Mouse (Mus musculus): ENCODE measurements at regions not wholly inside any gene's neighbourhood (a gene's known extent, or its start where the extent isn't known, plus 50 kb on each side); places are given as distances from the start of the nearest gene placed in this dataset. TPM values are rescaled to one million over a fixed set of nuclear protein-coding genes. Genes with fewer than 3 reads are reported as not detected.

DNA sequence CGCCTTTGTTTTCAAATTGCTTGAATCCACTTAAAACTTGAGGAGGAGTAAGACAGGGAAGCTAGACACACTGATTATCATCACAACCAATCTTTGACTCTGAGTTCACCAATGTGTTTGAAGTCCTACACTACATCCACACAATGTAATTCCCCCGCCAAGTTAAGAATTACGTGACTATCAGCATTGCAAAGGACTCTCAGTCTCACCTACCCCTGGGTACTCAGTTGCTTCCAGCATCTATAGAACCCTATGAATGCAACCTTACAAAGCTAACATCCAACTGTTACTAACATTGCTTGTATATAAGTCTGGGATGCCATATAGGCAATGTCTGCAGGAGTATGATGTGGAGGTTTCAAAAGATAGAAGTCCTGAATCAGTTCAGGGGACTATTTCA is 60.8 kb upstream of the Dab2 start:
- Histone ChIP-seq H3K4me2 (ENCODE audit: low read depth) (no peak overlapping the region), H3K27me3 (ENCODE audit: control insufficient read depth, insufficient read depth, low read length) (no peaks in the 10 kb centered on the region), H3K4me3 (ENCODE audit: low read depth, low read length) (no peak overlapping the region), H3K9ac (ENCODE audit: low read length) (no peak overlapping the region), H3K27ac (ENCODE audit: low read depth, low read length) (no peak overlapping the region), H3K9me3 (ENCODE audit: control insufficient read depth, low read length) (no peaks in the 10 kb centered on the region), H3K36me3 (ENCODE audit: control insufficient read depth, insufficient read depth, low read length) (no peaks in the 10 kb centered on the region), H3K4me1 (ENCODE audit: control insufficient read depth, insufficient read depth, low read length) (no peaks in the 10 kb centered on the region)
- DNase-seq (ENCODE audit: low spot score): no peak
- 91% methylated on average over 3 of the region's 3 CpGs for WGBS
- ATAC-seq (ENCODE audit: insufficient read depth, low FRiP score, low TSS enrichment): no peak

DNA sequence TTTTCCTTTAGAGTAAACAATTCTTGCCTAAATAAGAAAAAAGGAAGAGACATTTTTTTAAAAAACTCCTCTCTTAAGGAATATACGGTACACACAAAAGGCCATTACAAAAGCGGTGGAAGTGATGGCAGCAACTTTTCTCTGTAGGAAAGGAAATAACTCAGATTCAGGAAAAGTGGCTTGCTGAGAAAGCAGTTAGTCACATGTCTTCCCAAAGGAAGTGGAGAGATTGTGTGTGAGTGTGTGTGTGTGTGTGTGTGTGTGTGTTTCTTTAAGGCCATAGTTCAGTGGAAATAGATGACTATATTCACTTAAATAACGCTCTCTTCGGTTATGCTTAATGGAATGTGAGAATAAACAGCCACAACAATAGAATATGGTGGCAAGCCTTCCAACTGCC is 57.5 kb upstream of the Dab2 start:
- Histone ChIP-seq H3K4me3 (ENCODE audit: low read depth, low read length) (no peak overlapping the region), H3K9me3 (ENCODE audit: control insufficient read depth, low read length) (no peaks in the 10 kb centered on the region), H3K36me3 (ENCODE audit: control insufficient read depth, insufficient read depth, low read length) (no peaks in the 10 kb centered on the region), H3K27ac (ENCODE audit: low read depth, low read length) (no peak overlapping the region), H3K4me2 (ENCODE audit: low read depth) (no peak overlapping the region), H3K27me3 (ENCODE audit: control insufficient read depth, insufficient read depth, low read length) (no peaks in the 10 kb centered on the region), H3K4me1 (ENCODE audit: control insufficient read depth, insufficient read depth, low read length) (no peaks in the 10 kb centered on the region), H3K9ac (ENCODE audit: low read length) (no peak overlapping the region)
- no peak for ATAC-seq (ENCODE audit: insufficient read depth, low FRiP score, low TSS enrichment)
- WGBS: 80% methylated on average over 4 of the region's 4 CpGs
- no peak for DNase-seq (ENCODE audit: low spot score)

DNA sequence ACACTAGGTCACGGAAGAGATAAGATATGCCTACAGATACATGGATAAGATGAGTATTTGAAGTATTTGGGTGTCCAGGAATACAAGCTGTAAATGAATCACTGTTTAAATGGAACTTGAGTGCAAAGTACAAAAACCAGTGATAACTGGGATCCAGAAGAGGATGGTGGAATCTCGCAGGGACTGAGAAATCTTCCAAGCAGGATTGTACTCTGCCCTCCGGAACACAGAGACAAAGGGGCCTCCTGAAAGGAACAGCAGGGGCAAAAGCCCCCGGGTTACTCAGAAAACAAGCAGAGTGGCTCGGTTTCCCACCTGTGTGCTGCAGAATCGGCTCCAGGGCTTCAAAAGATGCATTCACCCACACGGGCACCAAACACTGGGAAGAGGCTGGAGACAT is 55.2 kb upstream of the Dab2 start:
- Histone ChIP-seq H3K27ac (ENCODE audit: low read depth, low read length) (no peak overlapping the region), H3K27me3 (ENCODE audit: control insufficient read depth, insufficient read depth, low read length) (no peaks in the 10 kb centered on the region), H3K9ac (ENCODE audit: low read length) (no peak overlapping the region), H3K4me1 (ENCODE audit: control insufficient read depth, insufficient read depth, low read length) (no peaks in the 10 kb centered on the region), H3K4me2 (ENCODE audit: low read depth) (no peak overlapping the region), H3K9me3 (ENCODE audit: control insufficient read depth, low read length) (no peaks in the 10 kb centered on the region), H3K4me3 (ENCODE audit: low read depth, low read length) (no peak overlapping the region), H3K36me3 (ENCODE audit: control insufficient read depth, insufficient read depth, low read length) (no peaks in the 10 kb centered on the region)
- 62% methylated on average over 7 of the region's 7 CpGs for WGBS
- DNase-seq (ENCODE audit: low spot score) (no peak), ATAC-seq (ENCODE audit: insufficient read depth, low FRiP score, low TSS enrichment) (no peak)

DNA sequence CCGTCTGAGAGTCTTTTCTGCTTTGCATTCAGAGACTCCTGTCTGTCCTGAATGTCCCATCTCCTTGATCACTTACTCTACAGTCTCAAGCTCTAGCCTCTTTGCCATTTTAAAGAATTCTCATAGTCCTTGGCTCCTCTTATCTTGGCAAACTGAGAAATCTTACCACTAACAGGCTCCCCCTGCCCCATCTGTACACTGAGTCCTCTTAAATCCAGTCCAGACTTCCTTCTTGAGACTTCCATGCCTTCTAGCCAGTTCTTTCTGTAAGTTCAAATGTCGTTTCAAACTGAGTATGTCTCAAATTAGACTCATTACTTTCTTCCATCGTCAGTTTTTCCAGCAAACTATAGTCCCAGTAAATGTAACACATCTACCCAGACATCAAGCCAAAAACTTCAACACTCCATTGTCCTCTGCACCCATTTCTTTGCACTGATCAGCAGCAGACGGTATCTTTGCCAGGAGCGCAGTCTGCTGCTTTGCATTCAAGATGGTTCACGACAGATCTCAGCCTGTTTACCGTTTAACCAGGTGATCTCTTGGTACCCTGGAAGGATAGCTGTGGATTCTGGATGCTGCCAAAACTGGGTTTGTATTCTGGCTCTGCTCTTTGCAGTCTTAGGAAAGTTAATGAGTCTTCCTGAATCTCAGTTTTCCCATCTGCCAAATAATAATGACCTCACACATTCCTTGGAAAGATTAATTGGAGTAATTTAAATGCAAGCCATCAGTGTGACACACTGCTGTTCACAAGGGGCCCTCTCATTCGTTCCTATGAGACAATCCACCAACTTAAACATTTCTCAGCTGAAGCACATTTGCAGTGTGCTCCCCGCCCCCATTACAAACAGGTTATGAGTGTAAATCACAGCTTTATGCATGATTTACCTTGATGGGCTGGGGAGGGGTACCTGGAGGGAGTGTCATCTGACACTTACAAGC is 53.4 kb upstream of the Dab2 start:
- Histone ChIP-seq H3K9me3 (ENCODE audit: control insufficient read depth, low read length) (no peaks in the 10 kb centered on the region), H3K27me3 (ENCODE audit: control insufficient read depth, insufficient read depth, low read length) (no peaks in the 10 kb centered on the region), H3K27ac (ENCODE audit: low read depth, low read length) (no peak overlapping the region), H3K36me3 (ENCODE audit: control insufficient read depth, insufficient read depth, low read length) (no peaks in the 10 kb centered on the region), H3K4me1 (ENCODE audit: control insufficient read depth, insufficient read depth, low read length) (no peaks in the 10 kb centered on the region), H3K9ac (ENCODE audit: low read length) (no peak overlapping the region), H3K4me3 (ENCODE audit: low read depth, low read length) (no peak overlapping the region), H3K4me2 (ENCODE audit: low read depth) (no peak overlapping the region)
- 71% methylated on average over 9 of the region's 9 CpGs for WGBS
- DNase-seq (ENCODE audit: low spot score): no peak
- ATAC-seq (ENCODE audit: insufficient read depth, low FRiP score, low TSS enrichment): no peak; the same call in 1 of the 2 replicates

DNA sequence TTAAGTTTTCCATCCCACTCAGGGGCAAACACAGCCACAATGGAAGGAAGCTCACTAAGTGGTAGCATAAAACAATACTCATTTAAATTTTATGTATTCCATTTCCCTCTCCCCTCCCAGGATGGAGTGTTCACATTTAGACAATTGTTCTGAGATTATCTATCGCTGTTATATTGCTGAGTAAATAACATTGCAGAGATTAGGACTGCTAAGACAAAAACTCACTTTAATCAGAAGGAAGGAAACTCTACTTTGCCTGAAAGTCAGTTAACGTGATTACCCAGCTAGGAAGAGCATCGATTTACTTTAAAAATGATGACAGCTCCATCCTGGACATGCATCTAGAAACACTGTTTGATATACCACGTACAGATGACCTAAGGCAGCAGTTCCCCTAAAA is 51.1 kb upstream of the Dab2 start:
- no peak overlapping the region for H3K4me2 ChIP-seq (ENCODE audit: low read depth)
- H3K4me1 ChIP-seq (ENCODE audit: control insufficient read depth, insufficient read depth, low read length): no peaks in the 10 kb centered on the region

More for the DNA sequence above, 51.1 kb upstream of the Dab2 start:
- Histone ChIP-seq H3K9ac (ENCODE audit: low read length) (no peak overlapping the region), H3K36me3 (ENCODE audit: control insufficient read depth, insufficient read depth, low read length) (no peaks in the 10 kb centered on the region), H3K27me3 (ENCODE audit: control insufficient read depth, insufficient read depth, low read length) (no peaks in the 10 kb centered on the region), H3K9me3 (ENCODE audit: control insufficient read depth, low read length) (no peaks in the 10 kb centered on the region), H3K27ac (ENCODE audit: low read depth, low read length) (no peak overlapping the region), H3K4me3 (ENCODE audit: low read depth, low read length) (no peak overlapping the region)
- ATAC-seq (ENCODE audit: insufficient read depth, low FRiP score, low TSS enrichment) (no peak), DNase-seq (ENCODE audit: low spot score) (no peak)
- 88% methylated on average over 4 of the region's 4 CpGs for WGBS

Small RNA genes in the stretch of these regions (microRNA-seq; reads per million reads assigned to microRNA genes)
- not detected for gene Gm27760
